14 mouse cellular contexts compared by ENCODE assay signal in genomic region chr2:69629215-69629614, GRCm38 (mm10). TPM values are rescaled to one million over a fixed set of nuclear protein-coding genes. Genes with fewer than 3 reads are reported as not detected.
DNase-seq lines count a peak whose midpoint lies in the region; ATAC-seq lines count a peak whose summit lies in the region.
"Had no signal": no experiment of that assay in that cellular context is flagged by ENCODE, and none has a peak within 500 bp of the region (broad histone marks: within the 10 kb centered on the region; RNA-seq: fewer than 3 reads in every experiment).

No protein-coding gene starts in this region.

- peak; percentile 49 for DNase-seq in adrenal gland, adult 2 months
- no peak for DNase-seq in adrenal gland, adult 8-10 months
- no peak for DNase-seq in kidney, postnatal 25 days
- peak; percentile 12 for DNase-seq in urinary bladder, postnatal 14 days (ENCODE audit: low spot score)
- no peak for DNase-seq in urinary bladder, postnatal 4 days (ENCODE audit: low spot score in 2 of 2)
- DNase-seq in left cerebral cortex, postnatal 4 days, result no peak
- DNase-seq: cerebellum, adult 18-20 months; right cerebral cortex, postnatal 14 days had no signal

- H3K27me3 ChIP-seq in kidney, embryonic 14.5 days (ENCODE audit: control insufficient read depth, insufficient read depth, low read length), result no peaks in the 10 kb centered on the region

- no peak overlapping the region for H3K27ac ChIP-seq in kidney, embryonic 14.5 days (ENCODE audit: low read depth, low read length)

- 0 out of 2 replicates have a peak, but pooled peaks cover 3% of the 10 kb centered on the region for H3K4me1 ChIP-seq in kidney, embryonic 14.5 days (ENCODE audit: control insufficient read depth, insufficient read depth, low read length)
- H3K4me1 ChIP-seq: heart, embryonic 12.5 days had no signal

- no peaks in the 10 kb centered on the region for H3K9me3 ChIP-seq in kidney, embryonic 14.5 days (ENCODE audit: control insufficient read depth, low read length)
- H3K9me3 ChIP-seq: G1E; heart, embryonic 12.5 days had no signal

- H3K4me3 ChIP-seq in kidney, embryonic 14.5 days (ENCODE audit: low read length), result no peak overlapping the region
- H3K4me3 ChIP-seq: heart, embryonic 12.5 days had no signal

- H3K9ac ChIP-seq in kidney, embryonic 14.5 days (ENCODE audit: low read depth, low read length), result 0 out of 2 replicates have a peak overlapping the region, but pooled peaks have one; percentile 9
- H3K9ac ChIP-seq: heart, embryonic 12.5 days had no signal

- no peaks in the 10 kb centered on the region for H3K36me3 ChIP-seq in kidney, embryonic 14.5 days (ENCODE audit: control insufficient read depth, insufficient read depth, low read length)
- H3K36me3 ChIP-seq: G1E; heart, embryonic 12.5 days had no signal

- 19% methylated on average over 17 of the region's 17 CpGs for WGBS in kidney, embryonic 14.5 days

- peak overlapping the region; percentile 28 for H3K4me2 ChIP-seq in kidney, embryonic 14.5 days (replicated peaks; ENCODE audit: low read depth, low read length)
- H3K4me2 ChIP-seq: heart, embryonic 12.5 days had no signal

- intact Hi-C loops in left cerebral cortex, postnatal 4 days (cut with DNase I), result no loop called here

- ATAC-seq in kidney, embryonic 14.5 days (ENCODE audit: low FRiP score, low TSS enrichment), result peak; percentile 93
- no peak for ATAC-seq in cerebellum, adult (ENCODE audit: insufficient number of reproducible peaks, low FRiP score, low TSS enrichment)
- ATAC-seq: activated CD4-positive, CD25-positive, alpha-beta regulatory T cell, adult 4 months had no signal

RNA-seq across cellular contexts. Expression of gene Bbs5, which starts 17.8 kb away (rescaled TPM):
- 1 to 10 TPM; 7.0 to 8.3 TPM for total RNA-seq in adrenal gland, adult 2 months (2021)
- 0.07 and 0.43 TPM in 2 replicates for polyA plus RNA-seq in adrenal gland, adult 2 months (2012; rRNA removed)
- 10 to 100 TPM in 2 of 4 experiments, 1 to 10 TPM in 2; 9.8 to 14.6 (median 10.2) TPM for total RNA-seq in adrenal gland, adult 8-10 months (2022)
- 19.7 and 24.1 TPM in 2 replicates for polyA plus RNA-seq in kidney, embryonic 14.5 days (2014; fragmentation: Nextera tagmentation; extraction: Ambion mirVana)
- total RNA-seq in left cerebral cortex, postnatal 4 days (2021), result 10 to 100 TPM; 25.4 to 29.3 TPM

RNA-seq across cellular contexts. Expression of gene Klhl41, which starts 40.7 kb away (rescaled TPM):
- total RNA-seq in adrenal gland, adult 2 months (2021), result under 1 TPM; 0.35 TPM
- 0.04 TPM in 1 of 2 replicates, not detected in the other for polyA plus RNA-seq in adrenal gland, adult 2 months (2012; rRNA removed)
- total RNA-seq in adrenal gland, adult 8-10 months (2022), result under 1 TPM; 0.21 to 0.59 (median 0.54) TPM
- polyA plus RNA-seq in kidney, embryonic 14.5 days (2014; fragmentation: Nextera tagmentation; extraction: Ambion mirVana), result 0.32 and 0.39 TPM in 2 replicates
- under 1 TPM; 0.58 to 0.66 TPM for total RNA-seq in left cerebral cortex, postnatal 4 days (2021)
- total RNA-seq: G1E; megakaryocyte, adult 5-6 weeks had no signal
- polyA plus RNA-seq: activated CD4-positive, CD25-positive, alpha-beta regulatory T cell, adult 4 months; G1E had no signal

RNA-seq across cellular contexts. Expression of gene Lrp2, which starts 43.4 kb away (rescaled TPM):
- total RNA-seq in adrenal gland, adult 2 months (2021), result under 1 TPM; 0.52 to 0.73 TPM
- 0.04 TPM in 2 replicates for polyA plus RNA-seq in adrenal gland, adult 2 months (2012; rRNA removed)
- under 1 TPM; 0.15 to 0.42 (median 0.24) TPM for total RNA-seq in adrenal gland, adult 8-10 months (2022)
- 5.6 and 13.8 TPM in 2 replicates for polyA plus RNA-seq in kidney, embryonic 14.5 days (2014; fragmentation: Nextera tagmentation; extraction: Ambion mirVana)
- total RNA-seq in left cerebral cortex, postnatal 4 days (2021), result under 1 TPM; 0.34 to 0.54 TPM
- total RNA-seq: megakaryocyte, adult 5-6 weeks had no signal
- polyA plus RNA-seq: G1E had no signal

Comparison
In these comparisons a context has a peak if more than half of its experiments do, and no peak if none do; other contexts are left out.
1. DNase-seq: peak in adrenal gland, adult 2 months (single experiment) and urinary bladder, postnatal 14 days (single experiment); none in adrenal gland, adult 8-10 months (single experiment), kidney, postnatal 25 days (0 of 2), urinary bladder, postnatal 4 days (0 of 2) and left cerebral cortex, postnatal 4 days (single experiment).